Mouse (Mus musculus) CH12.LX (cell line): Measurements from ENCODE around the gene Ccdc170.

Experiments used
- BHLHE40 ChIP-seq: IDR thresholded peaks from 2 replicates; pipeline ENCODE4 v1.6.1; 2011; ENCODE audit warnings: mild to moderate bottlenecking, low read depth, low read length, improper control_type of control experiment
- CHD2 ChIP-seq: IDR thresholded peaks from 2 replicates; pipeline ENCODE4 v1.6.1; 2011; ENCODE audit warnings: low read length, improper control_type of control experiment
- CTCF ChIP-seq, 2 experiments: IDR thresholded peaks in 1 of 2; conservative IDR thresholded peaks in 1 of 2; 2 replicates each; pipeline ENCODE4 v1.5.1; 2011 to 2012; ENCODE audit warnings: low read depth in 2 of 2, low read length in 2 of 2, improper control_type of control experiment in 1 of 2, inconsistent platforms in 1 of 2, mild to moderate bottlenecking in 1 of 2, moderate library complexity in 1 of 2
- JUND ChIP-seq: conservative IDR thresholded peaks from 2 replicates; pipeline ENCODE4 v1.6.1; 2011; ENCODE audit warnings: low read depth, low read length, improper control_type of control experiment
- KAT2A ChIP-seq: IDR thresholded peaks from 2 replicates; pipeline ENCODE4 v1.6.1; 2012; ENCODE audit warnings: low read length, improper control_type of control experiment, inconsistent platforms; ENCODE audit not compliant: insufficient replicate concordance
- MAX ChIP-seq: IDR thresholded peaks from 2 replicates; pipeline ENCODE4 v1.6.1; 2011; ENCODE audit warnings: low read length, improper control_type of control experiment
- NRF1 ChIP-seq: IDR thresholded peaks from 2 replicates; pipeline ENCODE4 v1.6.1; 2014; ENCODE audit warnings: low read depth, mild to moderate bottlenecking, inconsistent platforms, low read length, improper control_type of control experiment, moderate library complexity
- POLR2A ChIP-seq: IDR thresholded peaks from 2 replicates; pipeline ENCODE4 v1.6.1; 2011; ENCODE audit warnings: low read depth, mild to moderate bottlenecking, improper control_type of control experiment, low read length
- UBTF ChIP-seq: IDR thresholded peaks from 2 replicates; pipeline ENCODE4 v1.6.1; 2012; ENCODE audit warnings: low read depth, mild to moderate bottlenecking, inconsistent platforms, low read length, improper control_type of control experiment, moderate library complexity
- ZC3H11A ChIP-seq: IDR thresholded peaks from 2 replicates; pipeline ENCODE4 v1.6.1; 2012; ENCODE audit warnings: low read depth, mild to moderate bottlenecking, inconsistent platforms, low read length, improper control_type of control experiment
- ZKSCAN1 ChIP-seq: IDR thresholded peaks from 2 replicates; pipeline ENCODE4 v1.6.1; 2012; ENCODE audit warnings: low read depth, inconsistent platforms, low read length, improper control_type of control experiment, borderline replicate concordance
- ZMIZ1 ChIP-seq: IDR thresholded peaks from 2 replicates; pipeline ENCODE4 v1.6.1; 2012; ENCODE audit warnings: low read depth, mild to moderate bottlenecking, inconsistent platforms, low read length, improper control_type of control experiment

DNA sequence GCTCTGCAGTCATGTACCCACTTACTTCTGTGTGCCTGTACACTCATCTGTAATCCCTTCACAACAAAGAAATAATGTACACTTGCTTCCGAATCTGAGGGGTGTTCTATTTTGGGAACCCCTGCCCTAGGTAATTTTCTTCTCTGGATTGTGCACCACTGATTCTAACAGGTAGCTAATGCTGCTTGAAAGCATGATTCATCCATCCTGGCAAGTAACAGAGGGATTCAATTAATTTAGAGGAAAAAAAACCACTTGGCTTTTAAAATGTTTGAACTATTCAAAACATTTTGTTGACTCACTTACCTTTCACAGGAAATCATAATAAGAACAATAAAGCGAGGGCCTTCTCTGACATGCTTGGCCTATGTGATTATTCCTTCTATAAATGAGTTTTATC lies 127.9 kb downstream of the Ccdc170 start:
- TF ChIP-seq POLR2A (no peak), CHD2 (no peak), CTCF (conservative IDR thresholded peaks at IDR 0.05 in 1 of 2, IDR thresholded peaks at IDR 0.05 in 1 of 2; ENCODE audit: low read depth in 2 of 2, low read length in 2 of 2) (no peak), BHLHE40 (no peak), ZKSCAN1 (no peak), KAT2A (no peak), UBTF (no peak), NRF1 (no peak), ZC3H11A (no peak), MAX (no peak), JUND (no peak), ZMIZ1 (no peak)
